Mouse (Mus musculus) thymus, postnatal 10 days (tissue): Measurements from ENCODE around the gene Ccser1.
"Not testable (repeated sequence)": the region's sequence is repeated elsewhere in the genome, so short reads cannot be mapped to it uniquely, and the experiment has no call there.

Experiments used
- DNase-seq, 2 experiments: peaks; one replicate each; pipeline ENCODE4 v3.0.0; 2021; ENCODE audit warnings: low spot score in 2 of 2

The Ccser1 gene

DNA sequence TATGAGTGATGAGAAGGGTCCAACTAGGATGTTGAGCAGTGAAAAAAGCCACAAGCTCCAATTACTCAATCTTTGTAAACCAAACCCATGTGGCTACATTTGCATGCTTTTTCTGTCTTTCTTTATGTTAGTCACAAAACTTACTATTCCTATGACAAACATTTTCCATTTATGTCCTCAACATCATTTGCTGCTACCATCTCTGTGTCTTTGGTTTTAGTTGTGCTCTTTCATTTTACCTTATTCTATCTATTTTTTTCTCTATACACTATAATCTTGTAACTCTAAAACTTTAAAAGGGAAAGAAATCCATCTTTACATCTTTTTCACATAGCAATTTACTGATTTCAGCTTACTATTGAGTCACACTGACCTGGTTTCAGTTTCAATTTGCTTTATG, 834.2 kb downstream of the Ccser1 start:
- DNase-seq, result no peak

DNA sequence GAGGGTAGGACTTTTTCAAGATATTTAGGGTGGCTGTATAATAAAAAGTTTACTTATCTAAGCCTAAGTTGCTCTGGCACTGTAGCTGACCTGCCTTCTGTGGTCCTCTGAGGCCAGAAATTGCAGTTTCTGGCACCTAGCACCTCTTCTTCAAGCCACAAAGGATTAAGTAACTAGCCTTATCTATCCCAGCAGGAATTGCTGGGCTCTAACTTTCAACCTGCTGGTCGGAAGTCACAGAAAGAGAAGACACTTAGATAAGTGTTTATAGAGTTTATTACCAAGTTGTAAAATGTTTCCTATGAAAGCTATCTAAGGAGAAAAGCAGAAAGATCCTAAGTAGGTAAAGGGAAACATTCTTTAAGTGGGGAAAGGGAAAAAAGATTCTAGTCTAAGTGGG, 864.3 kb downstream of the Ccser1 start:
- no peak for DNase-seq

GRCm38 (mm10) chr6:62045042-62045441, 864.9 kb downstream of the Ccser1 start:
- not testable (repeated sequence) for DNase-seq

DNA sequence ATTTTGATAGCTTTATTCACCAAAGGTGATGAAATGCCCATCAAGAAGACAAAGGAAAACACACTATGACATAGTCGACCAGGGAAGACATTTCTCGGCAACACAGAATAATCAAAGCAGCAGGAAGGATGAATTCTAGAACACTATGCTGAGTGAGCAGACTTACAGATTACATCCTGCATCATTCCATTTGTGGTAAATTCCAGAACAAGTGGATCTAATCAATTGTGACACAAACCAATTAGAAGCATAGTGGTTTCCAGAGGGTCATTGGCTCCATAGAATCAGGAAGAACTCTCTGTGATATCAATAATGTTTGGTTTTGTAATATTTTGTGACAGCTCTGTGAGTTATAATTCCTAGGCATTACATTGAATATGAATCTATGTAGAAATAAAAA, 875.2 kb downstream of the Ccser1 start:
- DNase-seq, result no peak

GRCm38 (mm10) chr6:62066363-62067023, 886.4 kb downstream of the Ccser1 start:
- DNase-seq, result no peak

DNA sequence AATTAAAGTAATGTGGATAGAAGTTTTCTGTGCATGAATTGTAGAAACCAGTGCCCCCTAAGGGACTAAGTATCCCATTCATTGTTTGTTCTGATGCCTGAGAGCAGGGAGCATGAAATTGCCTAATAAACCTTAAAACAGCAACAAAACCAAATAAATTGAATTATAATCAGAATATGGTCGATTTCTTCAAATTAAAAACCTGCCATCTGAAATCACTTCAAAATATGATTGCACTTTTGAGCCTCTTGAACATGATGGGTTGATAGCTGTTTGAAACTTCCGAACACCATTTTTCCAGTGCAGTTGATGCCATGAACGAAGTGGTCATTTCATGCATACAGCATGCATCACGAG, 886.9 kb downstream of the Ccser1 start:
- DNase-seq, result no peak

GRCm38 (mm10) chr6:62105464-62105863, 925.3 kb downstream of the Ccser1 start:
- no peak for DNase-seq

GRCm38 (mm10) chr6:62132531-62132930, 952.4 kb downstream of the Ccser1 start:
- DNase-seq, result no peak

DNA sequence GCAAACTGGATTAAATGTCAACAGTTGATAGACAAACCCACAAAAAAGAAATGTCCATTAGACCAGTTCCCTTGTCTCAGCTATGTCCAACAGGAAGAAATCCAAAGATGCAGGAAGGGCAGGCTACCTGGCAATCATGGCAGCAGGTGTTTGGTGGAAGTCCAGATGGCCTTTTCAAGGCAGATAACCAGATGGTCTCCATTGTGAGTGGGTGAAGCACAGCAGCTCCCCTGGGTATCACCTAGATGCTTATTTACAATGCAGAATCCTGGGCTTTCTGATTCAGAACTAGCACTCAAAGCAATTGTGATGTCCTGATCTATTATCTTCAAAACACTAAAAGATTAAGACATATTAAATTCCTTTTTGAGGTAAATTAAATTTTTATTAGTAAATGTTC, 980.2 kb downstream of the Ccser1 start:
- DNase-seq, result no peak

DNA sequence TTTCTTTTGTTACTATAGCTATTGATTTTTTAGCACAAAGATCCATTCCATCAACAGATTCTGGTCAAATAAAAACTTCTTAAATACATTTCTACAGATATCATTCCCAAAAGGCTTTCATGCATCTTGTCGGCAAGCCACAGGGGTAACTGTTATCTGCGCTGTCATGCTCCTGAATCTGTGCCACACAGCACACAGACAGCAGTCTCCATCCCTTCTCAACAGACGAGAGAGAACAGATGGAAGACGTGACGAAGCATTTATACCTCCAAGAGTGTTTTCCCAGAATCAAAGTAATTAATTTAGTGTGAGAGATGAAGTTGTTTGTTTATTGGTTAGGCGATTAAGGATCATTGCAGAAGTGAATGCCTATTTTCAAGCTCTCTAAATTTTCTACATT, 982.5 kb downstream of the Ccser1 start:
- no peak for DNase-seq

DNA sequence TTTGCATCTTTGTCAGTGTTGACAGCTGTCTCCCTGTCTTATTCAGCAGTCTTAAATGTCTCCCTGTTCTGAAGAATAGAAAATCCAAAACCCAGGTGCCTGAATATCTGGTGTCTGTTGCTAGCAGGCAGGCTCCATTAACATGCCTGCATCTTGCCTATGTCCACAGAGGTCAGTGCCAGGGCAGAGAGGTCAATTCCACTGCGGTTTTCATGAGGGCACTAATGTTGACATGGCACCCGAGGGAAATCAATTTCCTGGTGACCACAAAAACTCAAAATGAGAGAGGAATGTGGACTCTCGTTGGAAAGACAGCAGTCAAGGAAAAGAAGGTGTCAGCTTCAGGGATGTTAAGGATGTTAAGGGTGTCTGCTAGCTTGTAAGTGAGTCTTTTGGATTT, 983.7 kb downstream of the Ccser1 start:
- no peak for DNase-seq

GRCm38 (mm10) chr6:62196496-62197188, 1016.5 kb downstream of the Ccser1 start:
- DNase-seq, result no peak

DNA sequence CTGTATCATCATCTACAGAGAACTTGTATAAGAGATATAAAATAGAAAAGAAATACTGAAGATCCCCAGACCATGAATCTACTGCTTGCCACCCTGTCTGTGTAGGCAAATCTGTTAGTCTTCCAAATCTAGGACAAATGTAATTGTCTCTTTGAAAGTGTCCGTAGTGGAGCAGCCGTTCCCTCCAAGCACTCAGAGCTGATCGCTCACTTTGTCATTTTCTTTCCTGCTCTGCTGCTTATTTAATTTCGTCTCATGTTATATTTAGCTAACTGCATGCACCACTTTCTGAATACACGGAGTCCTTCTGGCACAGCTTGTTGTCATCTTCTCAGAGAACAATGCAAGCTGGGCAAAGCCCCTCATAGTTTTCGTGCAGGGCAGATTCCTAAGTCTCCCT, 1018.6 kb downstream of the Ccser1 start:
- DNase-seq, result no peak

DNA sequence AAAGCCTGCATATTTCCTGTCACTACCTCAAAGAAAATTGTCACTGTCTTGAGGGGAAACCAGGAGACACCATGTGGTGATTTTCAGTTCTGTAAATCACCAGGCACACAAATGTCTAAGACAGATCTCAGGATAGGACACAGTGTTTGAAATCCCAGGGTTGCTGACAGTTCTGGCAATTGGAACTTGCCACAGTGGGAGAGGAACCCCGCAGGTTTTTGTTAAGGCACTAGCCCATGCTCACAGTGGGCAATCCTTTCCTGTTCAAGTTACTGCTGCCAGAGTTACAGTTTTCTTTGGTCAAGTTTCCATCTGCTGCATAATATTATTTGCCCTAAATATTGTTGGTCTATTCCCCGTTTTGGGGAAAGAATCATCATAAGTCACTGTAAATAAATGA, 1024.9 kb downstream of the Ccser1 start:
- DNase-seq, result no peak

DNA sequence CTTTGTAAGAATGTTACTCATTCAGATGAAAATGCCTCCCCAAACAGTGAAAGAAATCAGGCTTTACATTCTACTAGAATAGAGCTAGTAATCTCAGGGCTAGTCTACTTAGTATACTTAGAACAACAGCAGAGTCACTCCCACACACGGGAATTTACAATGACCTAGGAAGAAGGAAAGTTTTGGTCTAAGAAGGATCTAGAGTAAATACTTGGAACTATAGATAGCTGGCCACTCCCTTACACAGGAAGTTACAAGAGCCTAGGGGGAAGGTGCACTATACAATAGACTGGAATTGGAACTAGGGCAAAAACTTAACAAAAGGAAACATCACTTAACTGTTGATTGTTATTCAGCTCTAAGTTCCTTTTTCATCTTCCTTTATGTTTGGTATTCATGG, 1041.7 kb downstream of the Ccser1 start:
- DNase-seq, result no peak

GRCm38 (mm10) chr6:62263899-62264298, 1083.8 kb downstream of the Ccser1 start:
- DNase-seq, result no peak

DNA sequence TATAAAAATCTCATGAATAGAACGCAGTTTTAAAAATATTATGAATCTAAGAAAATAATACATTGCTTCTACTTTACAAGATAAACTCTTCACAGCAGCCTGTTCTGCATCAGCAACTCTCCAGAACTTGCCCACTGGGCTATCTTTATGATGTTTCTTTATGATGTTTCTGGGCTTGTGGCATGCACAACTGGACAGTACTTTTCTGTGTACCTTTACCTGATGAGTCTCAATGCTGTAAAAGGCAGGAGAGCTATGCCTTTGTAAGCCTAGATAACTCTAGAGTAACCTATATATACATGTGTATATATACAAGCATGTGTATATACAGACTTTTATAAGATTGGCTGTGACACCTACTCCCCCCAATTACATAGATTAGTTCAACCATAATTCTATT, 1084.4 kb downstream of the Ccser1 start:
- no peak for DNase-seq

- no peak for DNase-seq
These were observed 1101.1 kb downstream of the Ccser1 start for GRCm38 (mm10) chr6:62281256-62281655.

DNA sequence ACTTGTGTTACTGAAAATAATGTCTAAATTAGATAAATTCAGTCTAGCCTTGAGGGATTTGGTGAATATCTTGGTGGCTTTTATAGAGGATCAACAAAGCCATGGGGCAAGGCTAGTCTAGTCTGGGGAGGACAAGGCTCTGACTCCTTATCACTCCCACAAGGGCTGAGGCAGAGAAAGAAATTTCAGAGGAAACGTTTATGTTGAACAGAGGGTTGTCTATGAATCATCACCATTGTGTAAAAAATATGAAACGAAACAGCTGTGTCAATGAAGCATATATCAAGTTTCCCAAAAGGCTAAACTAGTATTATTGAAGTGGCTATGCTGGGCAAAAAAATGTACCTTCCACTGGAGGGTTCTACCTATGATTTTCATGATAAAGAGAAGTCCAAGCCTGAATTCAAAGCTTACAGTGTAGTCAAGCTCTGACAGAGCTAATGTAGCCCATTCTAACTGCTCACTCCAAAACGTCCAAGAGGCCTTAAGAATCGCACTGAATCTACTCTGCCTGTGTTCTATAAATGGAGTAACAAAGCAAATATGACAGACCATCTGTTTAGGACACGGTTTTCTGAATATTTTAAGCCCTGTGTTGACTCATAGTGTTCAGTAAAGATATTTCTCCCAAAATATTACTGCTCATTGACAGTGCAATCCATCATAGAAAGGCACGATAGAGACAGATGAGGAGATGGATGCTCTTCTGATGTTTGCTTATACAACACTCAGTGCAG, 1121.6 kb downstream of the Ccser1 start:
- DNase-seq, result no peak

DNA sequence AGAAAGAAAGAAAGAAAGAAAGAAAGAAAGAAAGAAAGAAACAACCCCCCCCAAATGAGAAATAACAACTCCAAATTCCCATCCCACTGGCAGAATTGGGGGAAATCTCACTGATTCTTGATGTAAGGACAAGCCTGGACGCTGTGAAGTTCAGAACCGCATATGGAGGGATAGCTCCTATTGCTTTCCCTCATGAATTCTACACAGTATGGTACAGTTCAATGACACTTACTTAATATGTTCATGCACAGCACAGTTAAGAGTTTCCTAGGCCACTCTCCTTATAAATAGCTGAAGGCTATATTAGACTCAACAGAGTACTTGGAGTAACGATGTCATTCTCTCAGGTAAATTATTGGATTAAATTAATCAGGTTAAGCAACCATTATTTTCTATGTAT, 1138.5 kb downstream of the Ccser1 start:
- DNase-seq, result no peak

- DNase-seq, result no peak
These were observed 1160.2 kb downstream of the Ccser1 start for GRCm38 (mm10) chr6:62340319-62340718.

DNA sequence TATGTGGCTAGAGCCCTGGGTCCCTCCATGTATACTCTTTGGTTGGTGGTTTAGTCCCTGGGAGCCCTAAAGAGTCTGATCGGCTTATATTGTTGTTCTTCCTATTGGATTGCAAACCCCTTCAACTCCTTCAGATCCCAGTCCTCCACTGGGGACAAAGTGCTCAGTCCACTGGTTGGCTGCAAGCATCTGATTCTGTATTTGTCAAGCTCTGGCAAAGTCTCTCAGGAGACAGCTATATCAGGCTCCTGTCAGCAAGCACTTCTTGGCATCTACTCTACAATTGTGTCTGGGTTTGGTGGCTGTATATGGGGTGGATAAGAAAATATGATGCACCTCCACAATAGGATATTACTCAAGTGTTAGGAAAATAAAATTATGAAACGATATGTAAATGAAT, 1187.7 kb downstream of the Ccser1 start:
- no peak for DNase-seq
